Mouse (Mus musculus): ENCODE measurements at regions not wholly inside any gene's neighbourhood (a gene's known extent, or its start where the extent isn't known, plus 50 kb on each side); places are given as distances from the start of the nearest gene placed in this dataset.

DNA sequence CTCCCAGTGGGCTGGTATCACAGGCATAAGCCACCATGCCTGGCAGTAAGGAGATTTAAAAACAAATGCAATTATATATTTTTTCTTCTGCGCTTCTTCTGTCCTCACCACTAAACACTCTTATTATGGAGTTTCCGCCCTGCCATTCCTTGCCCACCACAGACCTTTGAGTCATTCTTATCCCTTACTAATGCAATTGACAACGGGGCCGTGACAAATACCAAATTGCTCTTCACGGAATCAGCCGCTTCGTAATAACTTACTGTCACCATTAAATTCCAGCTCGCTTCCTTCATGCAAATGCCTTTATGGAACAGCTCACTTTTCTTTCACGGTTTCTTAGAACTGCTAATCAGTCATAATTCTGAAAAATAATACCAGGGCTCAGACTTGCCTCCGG, 59.4 kb upstream of the Dhx40 start:
- no peak overlapping the region for H3K27ac ChIP-seq (ENCODE audit: control insufficient read depth, low read depth, low read length)
- no peaks in the 10 kb centered on the region for H3K79me2 ChIP-seq (ENCODE audit: control insufficient read depth, insufficient read depth, low read length, poor library complexity)
- peaks cover 0 to 1% of the 10 kb centered on the region in 2 experiments; a peak in 2 of 4 replicates for H3K27me3 ChIP-seq (ENCODE audit: control insufficient read depth in 1 of 2, insufficient read depth in 2 of 2, low read length in 2 of 2)
- no peak for TF ChIP-seq JUND (IDR thresholded peaks at IDR 0.05; ENCODE audit: low read depth, low read length)
- no peak for TF ChIP-seq RAD21 (IDR thresholded peaks at IDR 0.05; ENCODE audit: low read depth, low read length)
- no peak for TF ChIP-seq MAX (IDR thresholded peaks at IDR 0.05; ENCODE audit: low read length)
- TF ChIP-seq POLR2AphosphoS2 (IDR thresholded peaks at IDR 0.05; ENCODE audit: low read length), result no peak
- no peak for TF ChIP-seq RCOR1 (IDR thresholded peaks at IDR 0.05; ENCODE audit: low read depth, low read length)
- no peak for TF ChIP-seq BHLHE40 (IDR thresholded peaks at IDR 0.05; ENCODE audit: borderline replicate concordance, low read depth, low read length)
- TF ChIP-seq GABPA (IDR thresholded peaks at IDR 0.05; ENCODE audit: low read depth, low read length), result no peak
- TF ChIP-seq POLR2AphosphoS5 (IDR thresholded peaks at IDR 0.05; ENCODE audit: borderline replicate concordance, low read depth, low read length), result no peak
- no peak for TF ChIP-seq ETS1 (IDR thresholded peaks at IDR 0.05; ENCODE audit: low read depth, low read length)
- no peak for TF ChIP-seq USF2 (IDR thresholded peaks at IDR 0.05; ENCODE audit: borderline replicate concordance in 1 of 2, insufficient read depth in 1 of 2, low read depth in 1 of 2, low read length in 2 of 2)
- TF ChIP-seq CTCF (IDR thresholded peaks at IDR 0.05 in 2 of 3, conservative IDR thresholded peaks at IDR 0.05 in 1 of 3; ENCODE audit: control insufficient read depth in 1 of 3, insufficient read depth in 1 of 3, low read depth in 2 of 3, low read length in 3 of 3, poor library complexity in 1 of 3, severe bottlenecking in 1 of 3), result no peak
- no peak for TF ChIP-seq ZNF384 (IDR thresholded peaks at IDR 0.05; ENCODE audit: low read depth, low read length)
- TF ChIP-seq MXI1 (IDR thresholded peaks at IDR 0.05; ENCODE audit: low read depth, low read length), result no peak
- no peak for TF ChIP-seq TCF12 (IDR thresholded peaks at IDR 0.05; ENCODE audit: low read depth, low read length)
- H3K4me3 ChIP-seq (ENCODE audit: control insufficient read depth in 1 of 2, insufficient read depth in 1 of 2, low read depth in 2 of 2, low read length in 2 of 2), result no peak overlapping the region
- peaks cover 0 to 8% of the 10 kb centered on the region in 2 experiments; a peak in 2 of 4 replicates for H3K36me3 ChIP-seq (ENCODE audit: control insufficient read depth in 1 of 2, insufficient read depth in 2 of 2, low read length in 2 of 2)
- DNase-seq (ENCODE audit: low read depth, low spot score), result no peak
- H3K4me1 ChIP-seq (ENCODE audit: control insufficient read depth in 1 of 2, insufficient read depth in 2 of 2, low read length in 2 of 2), result peaks cover 4 to 8% of the 10 kb centered on the region in 2 experiments
- H3K9me3 ChIP-seq (replicated peaks; ENCODE audit: insufficient read depth, low read length), result no peaks in the 10 kb centered on the region
- no peak overlapping the region for H3K9ac ChIP-seq (ENCODE audit: control insufficient read depth, low read depth, low read length, poor library complexity, severe bottlenecking)

DNA sequence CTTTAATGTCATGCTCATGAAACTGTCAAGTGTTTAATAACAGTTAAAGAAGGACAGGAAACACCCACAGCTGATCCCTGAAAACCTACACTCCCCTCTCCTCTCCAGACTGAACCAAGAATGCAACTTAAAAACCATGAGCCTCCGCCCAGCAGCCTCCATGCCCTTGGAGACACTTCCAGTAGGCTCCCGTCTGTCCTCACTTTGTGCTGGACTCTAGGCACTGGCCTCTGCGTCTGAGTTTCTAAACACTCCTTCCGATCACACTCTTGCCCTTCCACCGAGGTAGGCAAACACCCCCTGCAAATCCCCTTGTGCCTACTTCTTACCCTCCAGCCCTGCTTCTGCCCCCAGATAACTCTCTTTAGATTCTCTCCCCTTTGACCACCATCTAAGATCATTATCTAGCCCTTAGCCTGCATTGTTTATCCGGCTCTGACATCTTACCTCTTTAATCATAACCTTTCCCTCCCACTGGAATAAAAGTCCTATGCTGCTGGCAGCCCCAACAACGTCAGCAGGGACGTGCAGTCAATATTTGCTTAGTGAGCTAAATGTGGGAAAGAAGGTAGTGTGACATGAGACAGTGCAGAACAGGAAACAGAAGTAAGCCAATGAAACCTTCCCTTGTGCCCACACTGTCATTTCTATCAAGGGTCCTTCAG, 52.5 kb upstream of the Dhx40 start:
- TF ChIP-seq ELF1 (IDR thresholded peaks at IDR 0.05; ENCODE audit: low read depth, low read length) (no peak), CTCF (IDR thresholded peaks at IDR 0.05 in 2 of 3, conservative IDR thresholded peaks at IDR 0.05 in 1 of 3; ENCODE audit: control insufficient read depth in 1 of 3, insufficient read depth in 1 of 3, low read depth in 2 of 3, low read length in 3 of 3, poor library complexity in 1 of 3, severe bottlenecking in 1 of 3) (no peak), MEF2A (IDR thresholded peaks at IDR 0.05; ENCODE audit: extremely low read depth, insufficient replicate concordance, low read depth, low read length, poor library complexity, severe bottlenecking) (no peak), NRF1 (IDR thresholded peaks at IDR 0.05; ENCODE audit: insufficient read depth, low read depth, low read length, poor library complexity, severe bottlenecking) (no peak), NELFE (IDR thresholded peaks at IDR 0.05; ENCODE audit: low read depth, low read length) (no peak), GABPA (IDR thresholded peaks at IDR 0.05; ENCODE audit: low read depth, low read length) (no peak), E2F4 (IDR thresholded peaks at IDR 0.05; ENCODE audit: borderline replicate concordance, low read depth, low read length) (no peak), MAX (IDR thresholded peaks at IDR 0.05; ENCODE audit: low read length) (no peak), SIN3A (IDR thresholded peaks at IDR 0.05; ENCODE audit: low read length) (no peak), EP300 (IDR thresholded peaks at IDR 0.05; ENCODE audit: low read depth in 1 of 2, low read length in 2 of 2) (no peak), MAFK (IDR thresholded peaks at IDR 0.05; ENCODE audit: borderline replicate concordance, low read depth, low read length) (no peak), TBP (IDR thresholded peaks at IDR 0.05; ENCODE audit: low read depth, low read length) (no peak), CHD2 (IDR thresholded peaks at IDR 0.05; ENCODE audit: low read length) (no peak)
- Histone ChIP-seq H3K9ac (ENCODE audit: control insufficient read depth, low read depth, low read length, poor library complexity, severe bottlenecking) (no peak overlapping the region), H3K79me2 (ENCODE audit: control insufficient read depth, insufficient read depth, low read length, poor library complexity) (no peaks in the 10 kb centered on the region), H3K9me3 (replicated peaks; ENCODE audit: insufficient read depth, low read length) (no peaks in the 10 kb centered on the region), H3K27me3 (ENCODE audit: control insufficient read depth in 1 of 2, insufficient read depth in 2 of 2, low read length in 2 of 2) (no peaks in the 10 kb centered on the region), H3K36me3 (ENCODE audit: control insufficient read depth in 1 of 2, insufficient read depth in 2 of 2, low read length in 2 of 2) (peaks cover 0 to 8% of the 10 kb centered on the region in 2 experiments; a peak in 1 of 4 replicates), H3K4me3 (ENCODE audit: control insufficient read depth in 1 of 2, insufficient read depth in 1 of 2, low read depth in 2 of 2, low read length in 2 of 2) (no peak overlapping the region), H3K27ac (ENCODE audit: control insufficient read depth, low read depth, low read length) (no peak overlapping the region), H3K4me1 (ENCODE audit: control insufficient read depth in 1 of 2, insufficient read depth in 2 of 2, low read length in 2 of 2) (peaks cover 5 to 11% of the 10 kb centered on the region in 2 experiments; a peak in 3 of 4 replicates)
- no peak for DNase-seq (ENCODE audit: low read depth, low spot score)

Data from MEL (cell line).